Mouse (Mus musculus): ENCODE results near the gene Tax1bp1.

DNA sequence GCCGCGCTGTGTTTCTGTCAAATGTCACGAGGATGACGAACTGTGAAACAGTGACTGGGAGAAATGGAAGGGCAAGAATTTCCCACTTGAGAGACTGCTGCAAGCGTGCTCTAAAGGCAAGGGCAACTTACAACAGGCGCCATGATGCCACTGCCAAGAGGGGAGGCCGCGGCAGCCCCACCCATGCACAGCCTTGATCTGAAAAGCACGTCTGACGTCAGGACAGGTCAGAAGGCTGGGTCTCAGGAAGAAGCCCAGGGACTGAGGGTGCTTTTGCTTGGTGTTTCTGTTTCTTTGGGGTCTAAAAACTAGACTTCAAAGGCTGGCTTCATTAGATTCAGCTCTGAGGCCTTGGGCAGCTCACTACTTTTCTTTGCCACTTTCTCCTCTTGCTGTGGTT is 76.8 kb downstream of the Tax1bp1 start:
- TF ChIP-seq CTCF (IDR thresholded peaks at IDR 0.05; ENCODE audit: control insufficient read depth, insufficient read depth, insufficient replicate concordance, low read depth, low read length) (no peak), POLR2A (IDR thresholded peaks at IDR 0.05; ENCODE audit: control insufficient read depth, low read depth, low read length) (no peak)
